Mouse (Mus musculus): ENCODE measurements around the gene Hipk4. TPM values are rescaled to one million over a fixed set of nuclear protein-coding genes. Genes with fewer than 3 reads are reported as not detected.

Gene Hipk4
- polyA plus RNA-seq (2015; fragmentation: Nextera tagmentation; extraction: Ambion mirVana): 0.27 and 0.31 TPM in 2 replicates

- no peaks in the 10 kb centered on the region; the same call in 1 of the 2 replicates for H3K4me1 ChIP-seq (ENCODE audit: insufficient read depth, low read depth, low read length)
- H3K4me3 ChIP-seq (ENCODE audit: low read depth, low read length): no peak within 1 kb of the TSS
- ATAC-seq (no peak), DNase-seq (ENCODE audit: low spot score) (no peak)
- no peak within 1 kb of the TSS for H3K9ac ChIP-seq (replicated peaks; ENCODE audit: low read depth)
- H3K36me3 ChIP-seq (ENCODE audit: insufficient read depth, low read length): no peaks in the 10 kb centered on the region
- H3K27ac ChIP-seq (ENCODE audit: low read length): no peak within 1 kb of the TSS
- WGBS: 66% methylated on average over 5 of the region's 5 CpGs
- no peaks in the 10 kb centered on the region for H3K27me3 ChIP-seq (replicated peaks; ENCODE audit: insufficient read depth, low read length)
- H3K9me3 ChIP-seq (ENCODE audit: low read length): no peaks in the 10 kb centered on the region
- no peak within 1 kb of the TSS for H3K4me2 ChIP-seq (replicated peaks; ENCODE audit: low read depth, low read length)
- TF ChIP-seq CTCF (IDR thresholded peaks at IDR 0.05): no peak
- no peak for TF ChIP-seq EP300 (IDR thresholded peaks at IDR 0.05)
These were observed at the start of gene Hipk4 for GRCm38 (mm10) chr7:27522967-27523366. TSS of gene Hipk4 (plus strand) at chr7:27523267.

GRCm38 (mm10) chr7:27473835-27474489 lies 49.1 kb upstream of the Hipk4 start:
- peak overlapping the region; percentile 94 for H3K4me3 ChIP-seq (ENCODE audit: low read depth, low read length)
- H3K4me1 ChIP-seq (ENCODE audit: insufficient read depth, low read depth, low read length): peaks cover 8% of the 10 kb centered on the region; the same call in 1 of the 2 replicates
- peak overlapping the region; percentile 97 for H3K27ac ChIP-seq (ENCODE audit: low read length)
- no peaks in the 10 kb centered on the region; the same call in 1 of the 2 replicates for H3K36me3 ChIP-seq (ENCODE audit: insufficient read depth, low read length)
- TF ChIP-seq CTCF (IDR thresholded peaks at IDR 0.05) (peak; percentile 22; the same call in 1 of the 2 replicates), EP300 (IDR thresholded peaks at IDR 0.05) (no peak)
- peak; percentile 57 for DNase-seq (ENCODE audit: low spot score)
- ATAC-seq: no peak; the same call in 1 of the 2 replicates
- no peaks in the 10 kb centered on the region for H3K27me3 ChIP-seq (replicated peaks; ENCODE audit: insufficient read depth, low read length)
- WGBS: under 1% methylated on average over 34 of the region's 34 CpGs
- H3K4me2 ChIP-seq (replicated peaks; ENCODE audit: low read depth, low read length): peak overlapping the region; percentile 78
- H3K9ac ChIP-seq (replicated peaks; ENCODE audit: low read depth): peak overlapping the region; percentile 81
- no peaks in the 10 kb centered on the region for H3K9me3 ChIP-seq (ENCODE audit: low read length)

GRCm38 (mm10) chr7:27474490-27474954 lies 48.5 kb upstream of the Hipk4 start:
- Histone ChIP-seq H3K9ac (replicated peaks; ENCODE audit: low read depth) (peak overlapping the region; percentile 81), H3K4me3 (ENCODE audit: low read depth, low read length) (peak overlapping the region; percentile 94), H3K9me3 (ENCODE audit: low read length) (no peaks in the 10 kb centered on the region), H3K27me3 (replicated peaks; ENCODE audit: insufficient read depth, low read length) (no peaks in the 10 kb centered on the region), H3K27ac (ENCODE audit: low read length) (peak overlapping the region; percentile 97), H3K36me3 (ENCODE audit: insufficient read depth, low read length) (no peaks in the 10 kb centered on the region; the same call in 1 of the 2 replicates), H3K4me2 (replicated peaks; ENCODE audit: low read depth, low read length) (peak overlapping the region; percentile 78), H3K4me1 (ENCODE audit: insufficient read depth, low read depth, low read length) (peaks cover 8% of the 10 kb centered on the region; the same call in 1 of the 2 replicates)
- TF ChIP-seq CTCF (IDR thresholded peaks at IDR 0.05) (peak; percentile 81), EP300 (IDR thresholded peaks at IDR 0.05) (no peak)
- WGBS: under 1% methylated on average over 22 of the region's 23 CpGs
- ATAC-seq (peak; percentile 90), DNase-seq (ENCODE audit: low spot score) (peak; percentile 100)

- DNase-seq (ENCODE audit: low spot score) (no peak), ATAC-seq (no peak)
- Histone ChIP-seq H3K9me3 (ENCODE audit: low read length) (no peaks in the 10 kb centered on the region), H3K36me3 (ENCODE audit: insufficient read depth, low read length) (no peaks in the 10 kb centered on the region; the same call in 1 of the 2 replicates), H3K27me3 (replicated peaks; ENCODE audit: insufficient read depth, low read length) (no peaks in the 10 kb centered on the region), H3K4me1 (ENCODE audit: insufficient read depth, low read depth, low read length) (peaks cover 8% of the 10 kb centered on the region; the same call in 1 of the 2 replicates), H3K9ac (replicated peaks; ENCODE audit: low read depth) (no peak overlapping the region), H3K4me3 (ENCODE audit: low read depth, low read length) (no peak overlapping the region), H3K27ac (ENCODE audit: low read length) (peak overlapping the region; percentile 60; the same call in 1 of the 2 replicates), H3K4me2 (replicated peaks; ENCODE audit: low read depth, low read length) (peak overlapping the region; percentile 78; the same call in 1 of the 2 replicates)
- TF ChIP-seq EP300 (IDR thresholded peaks at IDR 0.05) (no peak), CTCF (IDR thresholded peaks at IDR 0.05) (no peak)
- WGBS: 95% methylated on average over 2 of the region's 2 CpGs
These were observed 47.5 kb upstream of the Hipk4 start for GRCm38 (mm10) chr7:27475596-27475995.

GRCm38 (mm10) chr7:27476098-27476635 lies 46.9 kb upstream of the Hipk4 start:
- no peaks in the 10 kb centered on the region; the same call in 1 of the 2 replicates for H3K36me3 ChIP-seq (ENCODE audit: insufficient read depth, low read length)
- no peak overlapping the region for H3K27ac ChIP-seq (ENCODE audit: low read length)
- ATAC-seq (no peak), DNase-seq (ENCODE audit: low spot score) (no peak)
- WGBS: 95% methylated on average over 14 of the region's 14 CpGs
- H3K4me2 ChIP-seq (replicated peaks; ENCODE audit: low read depth, low read length): no peak overlapping the region
- H3K27me3 ChIP-seq (replicated peaks; ENCODE audit: insufficient read depth, low read length): no peaks in the 10 kb centered on the region
- no peak overlapping the region for H3K4me3 ChIP-seq (ENCODE audit: low read depth, low read length)
- no peak for TF ChIP-seq CTCF (IDR thresholded peaks at IDR 0.05)
- TF ChIP-seq EP300 (IDR thresholded peaks at IDR 0.05): no peak
- no peak overlapping the region for H3K9ac ChIP-seq (replicated peaks; ENCODE audit: low read depth)
- H3K9me3 ChIP-seq (ENCODE audit: low read length): no peaks in the 10 kb centered on the region
- H3K4me1 ChIP-seq (ENCODE audit: insufficient read depth, low read depth, low read length): peaks cover 8% of the 10 kb centered on the region; the same call in 1 of the 2 replicates

- no peaks in the 10 kb centered on the region; the same call in 1 of the 2 replicates for H3K36me3 ChIP-seq (ENCODE audit: insufficient read depth, low read length)
- H3K9me3 ChIP-seq (ENCODE audit: low read length): no peaks in the 10 kb centered on the region
- no peak overlapping the region for H3K9ac ChIP-seq (replicated peaks; ENCODE audit: low read depth)
- 60% methylated on average over 7 of the region's 7 CpGs for WGBS
- ATAC-seq (no peak), DNase-seq (ENCODE audit: low spot score) (no peak)
- peaks cover 8% of the 10 kb centered on the region; the same call in 1 of the 2 replicates for H3K4me1 ChIP-seq (ENCODE audit: insufficient read depth, low read depth, low read length)
- no peak overlapping the region for H3K4me3 ChIP-seq (ENCODE audit: low read depth, low read length)
- H3K27ac ChIP-seq (ENCODE audit: low read length): peak overlapping the region; percentile 27; the same call in 1 of the 2 replicates
- H3K27me3 ChIP-seq (replicated peaks; ENCODE audit: insufficient read depth, low read length): no peaks in the 10 kb centered on the region
- H3K4me2 ChIP-seq (replicated peaks; ENCODE audit: low read depth, low read length): no peak overlapping the region
- TF ChIP-seq EP300 (IDR thresholded peaks at IDR 0.05): no peak
- TF ChIP-seq CTCF (IDR thresholded peaks at IDR 0.05): peak; percentile 11; the same call in 1 of the 2 replicates
These were observed 44.5 kb upstream of the Hipk4 start for GRCm38 (mm10) chr7:27478561-27478960.

Data from lung, postnatal 0 days (tissue).